Mouse (Mus musculus) heart, embryonic 12.5 days (tissue): ENCODE data around the gene Aktip. TPM values are rescaled to one million over a fixed set of nuclear protein-coding genes. Genes with fewer than 3 reads are reported as not detected.

ENCODE experiments used
- ATAC-seq: fragments of 200-750 bp; cut with Nextera tagmentation; 2 replicates; pipeline ENCODE4 v1.8.0; 2017; ENCODE audit warnings: moderate TSS enrichment, moderate library complexity; ENCODE audit not compliant: insufficient number of reproducible peaks, low FRiP score
- H3K27ac ChIP-seq: fragments of 300-500 bp; sonication (generic); 2 replicates; pipeline ENCODE4 v1.5.1; 2016; ENCODE audit warnings: mild to moderate bottlenecking, moderate library complexity; ENCODE audit not compliant: poor library complexity, severe bottlenecking
- H3K27me3 ChIP-seq: fragments of 300-500 bp; sonication (generic); replicated peaks from 2 replicates; pipeline ENCODE4 v1.6.1; 2016; ENCODE audit warnings: mild to moderate bottlenecking, moderate library complexity
- H3K36me3 ChIP-seq: fragments of 300-500 bp; sonication (generic); 2 replicates; pipeline ENCODE4 v1.6.1; 2016; ENCODE audit warnings: mild to moderate bottlenecking, moderate library complexity
- H3K4me1 ChIP-seq: fragments of 300-500 bp; sonication (generic); replicated peaks from 2 replicates; pipeline ENCODE4 v1.6.1; 2016; ENCODE audit warnings: mild to moderate bottlenecking
- H3K4me2 ChIP-seq: fragments of 300-500 bp; sonication (generic); 2 replicates; pipeline ENCODE4 v1.6.1; 2016; ENCODE audit warnings: mild to moderate bottlenecking, moderate library complexity
- H3K4me3 ChIP-seq: fragments of 300-500 bp; sonication (generic); 2 replicates; pipeline ENCODE4 v1.5.1; 2016; ENCODE audit warnings: mild to moderate bottlenecking
- H3K9ac ChIP-seq: fragments of 300-500 bp; sonication (generic); 2 replicates; pipeline ENCODE4 v1.6.1; 2016; ENCODE audit warnings: mild to moderate bottlenecking, moderate library complexity
- H3K9me3 ChIP-seq: fragments of 300-500 bp; sonication (generic); replicated peaks from 2 replicates; pipeline ENCODE4 v1.6.1; 2016; ENCODE audit warnings: mild to moderate bottlenecking, moderate library complexity
- WGBS: fragments of 180-500 bp; shearing (Covaris S2); methylation state at CpG from one replicate; pipeline ENCODE4 v1.1.7; 2016; 5-methylcytosine and 5-hydroxymethylcytosine counted together
- polyA plus RNA-seq: library from polyadenylated mRNA; unstranded; fragments of >200 nt; fragmentation: Nextera tagmentation; extraction: Ambion mirVana; gene quantifications from 2 replicates; pipeline ENCODE4 v1.2.1, GENCODE M21; 2016

Gene Aktip
- polyA plus RNA-seq, 1 experiment from 2014 or later = 42.0 TPM

- no peak for ATAC-seq
Measured at GRCm38 (mm10) chr8:91088452-91088851, 111.3 kb downstream of the Aktip start.

GRCm38 (mm10) chr8:91082428-91082827 is 117.3 kb downstream of the Aktip start:
- Histone ChIP-seq H3K9me3 (no peaks in the 10 kb centered on the region), H3K27ac (no peak overlapping the region), H3K4me2 (no peak overlapping the region), H3K9ac (no peak overlapping the region), H3K36me3 (peaks cover 36% of the 10 kb centered on the region), H3K4me1 (no peaks in the 10 kb centered on the region), H3K27me3 (no peaks in the 10 kb centered on the region), H3K4me3 (no peak overlapping the region)
- 83% methylated on average over 12 of the region's 12 CpGs for WGBS
- ATAC-seq = no peak

More at GRCm38 (mm10) chr8:91088452-91088851, 111.3 kb downstream of the Aktip start:
- Histone ChIP-seq H3K27ac (no peak overlapping the region), H3K36me3 (peaks cover 57% of the 10 kb centered on the region), H3K27me3 (no peaks in the 10 kb centered on the region), H3K4me2 (no peak overlapping the region), H3K4me1 (no peaks in the 10 kb centered on the region), H3K9me3 (no peaks in the 10 kb centered on the region), H3K4me3 (no peak overlapping the region), H3K9ac (no peak overlapping the region)
- 92% methylated on average over 7 of the region's 7 CpGs for WGBS

- WGBS = 78% methylated on average over 7 of the region's 7 CpGs
- Histone ChIP-seq H3K36me3 (peaks cover 33% of the 10 kb centered on the region), H3K9ac (no peak overlapping the region), H3K27me3 (no peaks in the 10 kb centered on the region), H3K4me1 (no peaks in the 10 kb centered on the region), H3K27ac (no peak overlapping the region), H3K4me3 (no peak overlapping the region), H3K9me3 (no peaks in the 10 kb centered on the region), H3K4me2 (no peak overlapping the region)
- ATAC-seq = no peak
Measured at GRCm38 (mm10) chr8:91081911-91082310, 117.9 kb downstream of the Aktip start.

DNA sequence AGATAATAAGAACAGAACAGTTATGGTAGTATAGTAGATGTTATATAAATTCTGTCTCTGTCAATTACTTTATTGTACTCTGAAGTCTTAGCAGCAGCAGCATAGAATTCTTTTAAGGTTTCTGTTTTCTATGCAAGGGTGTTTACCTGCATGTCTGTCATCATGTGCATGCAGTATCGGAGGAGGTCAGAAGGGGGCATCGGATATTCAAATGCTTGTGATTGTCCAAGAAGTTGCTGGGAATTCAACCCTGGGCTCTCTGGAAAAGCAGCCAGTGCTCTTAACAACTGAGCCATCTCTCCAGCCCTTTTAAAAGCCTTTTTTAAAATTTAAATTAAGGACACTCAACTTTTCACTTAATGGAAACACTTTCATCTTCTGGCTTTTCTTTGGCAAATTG is 120.1 kb downstream of the Aktip start:
- Histone ChIP-seq H3K9ac (no peak overlapping the region), H3K4me2 (no peak overlapping the region), H3K27me3 (no peaks in the 10 kb centered on the region), H3K9me3 (no peaks in the 10 kb centered on the region), H3K4me1 (no peaks in the 10 kb centered on the region), H3K36me3 (peaks cover 27% of the 10 kb centered on the region), H3K27ac (no peak overlapping the region), H3K4me3 (no peak overlapping the region)
- 91% methylated on average over 2 of the region's 2 CpGs for WGBS
- no peak for ATAC-seq

DNA sequence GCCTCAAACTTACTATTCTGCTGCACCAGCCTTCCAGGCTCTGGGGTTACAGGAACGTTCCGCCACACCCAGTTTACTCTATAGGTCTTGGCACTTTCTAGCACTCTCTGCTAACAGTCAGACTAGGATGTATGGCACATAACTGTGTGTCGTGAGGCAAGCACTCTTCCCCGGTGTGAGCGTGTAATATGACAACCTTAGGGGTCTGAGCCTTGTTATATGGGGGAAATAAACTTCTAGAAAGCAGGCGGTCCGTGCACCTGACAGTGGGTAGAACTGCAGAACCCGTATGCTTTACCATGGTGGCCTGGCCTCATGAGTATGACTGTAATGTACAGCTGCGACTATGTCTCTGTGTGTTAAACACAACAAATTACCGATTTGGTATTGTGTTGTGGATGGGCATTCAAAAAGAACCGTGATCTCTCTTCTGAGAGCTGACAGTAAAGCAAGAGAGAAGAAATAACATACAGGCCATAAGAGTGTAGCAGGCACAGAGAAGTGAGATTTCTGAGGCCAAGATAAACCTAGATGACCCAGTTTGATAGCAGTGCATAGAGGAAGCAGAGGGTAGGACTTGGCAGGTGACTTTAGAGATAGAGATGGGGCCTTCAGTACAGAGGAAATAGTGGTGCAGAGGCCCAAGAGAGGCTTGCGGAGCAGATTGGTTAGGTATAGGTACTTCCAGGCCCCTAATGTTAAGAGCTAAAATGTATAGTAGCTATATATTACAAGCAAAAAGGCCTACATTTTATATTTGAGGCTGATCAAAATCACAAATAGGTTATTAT is 122.5 kb downstream of the Aktip start:
- Histone ChIP-seq H3K4me3 (no peak overlapping the region), H3K4me1 (no peaks in the 10 kb centered on the region), H3K9ac (no peak overlapping the region), H3K27ac (no peak overlapping the region), H3K9me3 (no peaks in the 10 kb centered on the region), H3K4me2 (no peak overlapping the region), H3K27me3 (no peaks in the 10 kb centered on the region), H3K36me3 (peaks cover 21% of the 10 kb centered on the region)
- whole genome bisulfite sequencing = 87% methylated on average over 12 of the region's 12 CpGs
- ATAC-seq = no peak

DNA sequence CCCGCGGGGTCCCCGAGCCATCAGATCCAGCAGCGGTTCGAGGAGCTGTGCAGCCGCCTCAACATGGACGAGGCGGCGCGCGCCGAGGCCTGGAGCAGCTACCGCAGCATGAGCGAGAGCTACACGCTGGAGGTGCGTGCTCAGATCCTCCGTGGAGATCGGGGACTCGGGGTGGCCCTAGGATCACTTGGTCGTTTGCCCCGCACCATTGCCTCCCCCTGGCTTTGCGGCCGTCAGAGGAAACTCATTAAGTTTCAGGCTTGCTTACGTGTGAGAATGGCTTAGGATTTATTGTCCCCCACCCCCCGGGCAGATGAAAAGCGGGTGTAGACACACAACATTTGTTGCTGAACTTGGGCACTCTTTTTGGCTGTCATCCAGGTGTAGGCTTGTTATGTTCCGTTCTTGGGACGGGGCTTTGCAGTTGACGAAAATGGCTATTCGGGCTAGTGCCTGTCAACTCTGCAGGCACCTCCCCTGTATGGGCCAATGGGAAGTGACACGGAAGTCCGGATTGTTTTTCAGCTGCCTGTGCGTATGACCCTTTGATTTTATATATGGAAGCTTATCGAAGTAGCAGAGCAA is 129.4 kb downstream of the Aktip start:
- Histone ChIP-seq H3K9ac (peak overlapping the region; percentile 79), H3K4me2 (peak overlapping the region; percentile 65), H3K27me3 (no peaks in the 10 kb centered on the region), H3K9me3 (no peaks in the 10 kb centered on the region), H3K27ac (peak overlapping the region; percentile 67), H3K4me3 (peak overlapping the region; percentile 85), H3K4me1 (peaks cover 15% of the 10 kb centered on the region), H3K36me3 (0 out of 2 replicates have a peak, but pooled peaks cover 2% of the 10 kb centered on the region)
- peak; percentile 85 for ATAC-seq
- 0% methylated on average over 34 of the region's 34 CpGs for WGBS

DNA sequence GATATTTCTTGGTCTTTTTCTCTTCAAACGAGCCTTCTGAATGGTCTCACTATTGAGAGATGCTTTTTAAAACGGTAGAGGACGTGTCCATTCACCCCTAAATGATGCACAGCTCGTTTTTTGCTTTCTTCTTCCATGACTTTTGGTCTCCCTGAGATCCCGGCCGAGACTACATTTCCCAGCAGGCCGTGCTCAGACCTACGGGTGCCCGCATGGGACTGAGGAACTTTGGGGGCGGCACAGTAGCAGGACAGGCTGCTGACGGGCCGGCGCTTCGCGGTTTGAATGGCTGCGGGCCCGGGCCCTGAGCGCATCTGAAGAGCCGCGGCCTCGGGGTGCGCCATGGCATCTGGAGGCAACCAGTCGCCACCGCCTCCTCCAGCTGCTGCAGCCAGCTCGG is 129.9 kb downstream of the Aktip start, which contains the start of gene Rbl2:
Gene Rbl2, plus strand, starts transcription at position 224 of the 400 bp plus-strand sequence.
- Histone ChIP-seq H3K9me3 (no peaks in the 10 kb centered on the region), H3K4me3 (peak within 1 kb of the TSS; percentile 85), H3K27ac (peak within 1 kb of the TSS; percentile 67), H3K4me2 (peak within 1 kb of the TSS; percentile 65), H3K9ac (peak within 1 kb of the TSS; percentile 79), H3K4me1 (peaks cover 15% of the 10 kb centered on the region), H3K36me3 (no peaks in the 10 kb centered on the region), H3K27me3 (no peaks in the 10 kb centered on the region)
- peak; percentile 95 for ATAC-seq
- WGBS = under 1% methylated on average over 25 of the region's 25 CpGs

DNA sequence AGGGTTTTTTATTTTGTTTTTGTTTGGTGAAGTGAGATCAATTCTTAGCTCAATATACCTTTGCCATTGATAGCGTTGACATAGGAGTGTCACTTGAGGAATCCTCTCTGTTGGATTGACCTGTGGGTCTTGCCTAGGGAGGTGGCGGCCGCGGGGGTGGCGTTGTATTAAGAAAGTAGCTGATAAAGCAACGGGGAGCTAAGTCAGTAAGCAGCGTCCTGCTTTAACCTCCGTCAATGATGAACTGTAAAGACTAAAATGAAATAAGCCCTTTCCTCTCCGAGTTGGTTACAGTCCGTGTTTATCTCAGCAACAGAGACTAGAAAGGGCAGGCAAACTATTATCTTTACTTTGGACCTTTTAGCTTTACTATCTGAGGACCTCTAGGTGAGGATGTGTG is 130.4 kb downstream of the Aktip start:
- 0 out of 2 replicates have a peak overlapping the region, but pooled peaks have one; percentile 21 for H3K9ac ChIP-seq
- H3K4me1 ChIP-seq = peaks cover 15% of the 10 kb centered on the region
- peak overlapping the region; percentile 85 for H3K4me3 ChIP-seq
- no peak overlapping the region for H3K27ac ChIP-seq
- H3K9me3 ChIP-seq = no peaks in the 10 kb centered on the region
- no peaks in the 10 kb centered on the region for H3K27me3 ChIP-seq
- H3K4me2 ChIP-seq = peak overlapping the region; percentile 65
- no peaks in the 10 kb centered on the region for H3K36me3 ChIP-seq
- peak; percentile 1; the same call in 1 of the 2 replicates for ATAC-seq
- 8% methylated on average over 10 of the region's 10 CpGs for WGBS

GRCm38 (mm10) chr8:91065179-91065578 is 134.6 kb downstream of the Aktip start:
- 67% methylated on average over 4 of the region's 4 CpGs for WGBS

More at GRCm38 (mm10) chr8:91065179-91065578, 134.6 kb downstream of the Aktip start:
- H3K9ac ChIP-seq = no peak overlapping the region
- H3K9me3 ChIP-seq = no peaks in the 10 kb centered on the region
- no peak for ATAC-seq
- H3K4me2 ChIP-seq = no peak overlapping the region
- no peak overlapping the region for H3K4me3 ChIP-seq
- peaks cover 9% of the 10 kb centered on the region; the same call in 1 of the 2 replicates for H3K4me1 ChIP-seq
- no peaks in the 10 kb centered on the region for H3K27me3 ChIP-seq
- no peak overlapping the region for H3K27ac ChIP-seq
- no peaks in the 10 kb centered on the region for H3K36me3 ChIP-seq
